Mouse (Mus musculus): ENCODE data around the gene AI413582. TPM values are rescaled to one million over a fixed set of nuclear protein-coding genes. Genes with fewer than 3 reads are reported as not detected.

The AI413582 gene
- polyA plus RNA-seq, 1 experiment from 2014 or later = 21.4 TPM

GRCm38 (mm10) chr17:27561809-27562526, 3.6 kb downstream of the AI413582 start:
- H3K27me3 ChIP-seq = no peaks in the 10 kb centered on the region
- no peak overlapping the region for H3K4me3 ChIP-seq
- 62% methylated on average over 11 of the region's 11 CpGs for WGBS
- H3K9me3 ChIP-seq = no peaks in the 10 kb centered on the region
- no peak overlapping the region for H3K27ac ChIP-seq
- no peak for ATAC-seq (ENCODE audit: insufficient number of reproducible peaks, insufficient read depth, low FRiP score, low TSS enrichment, low read depth)
- H3K4me1 ChIP-seq = peaks cover 58% of the 10 kb centered on the region
- no peak overlapping the region for H3K4me2 ChIP-seq
- H3K36me3 ChIP-seq = peaks cover 26% of the 10 kb centered on the region
- no peak overlapping the region for H3K9ac ChIP-seq

GRCm38 (mm10) chr17:27560926-27561480, 4.6 kb downstream of the AI413582 start:
- no peak overlapping the region for H3K27ac ChIP-seq
- H3K4me3 ChIP-seq = no peak overlapping the region
- H3K4me1 ChIP-seq = peaks cover 50% of the 10 kb centered on the region
- no peak overlapping the region for H3K9ac ChIP-seq
- H3K4me2 ChIP-seq = no peak overlapping the region
- 86% methylated on average over 13 of the region's 13 CpGs for WGBS
- H3K27me3 ChIP-seq = no peaks in the 10 kb centered on the region
- peaks cover 26% of the 10 kb centered on the region for H3K36me3 ChIP-seq
- ATAC-seq (ENCODE audit: insufficient number of reproducible peaks, insufficient read depth, low FRiP score, low TSS enrichment, low read depth) = no peak
- no peaks in the 10 kb centered on the region for H3K9me3 ChIP-seq

- no peaks in the 10 kb centered on the region for H3K9me3 ChIP-seq
- no peak overlapping the region for H3K9ac ChIP-seq
- 65% methylated on average over 12 of the region's 12 CpGs for WGBS
- H3K27me3 ChIP-seq = no peaks in the 10 kb centered on the region
- H3K4me2 ChIP-seq = peak overlapping the region; percentile 78; the same call in 1 of the 2 replicates
- no peak for ATAC-seq (ENCODE audit: insufficient number of reproducible peaks, insufficient read depth, low FRiP score, low TSS enrichment, low read depth)
- peaks cover 26% of the 10 kb centered on the region for H3K36me3 ChIP-seq
- H3K27ac ChIP-seq = no peak overlapping the region
- peaks cover 49% of the 10 kb centered on the region for H3K4me1 ChIP-seq
- no peak overlapping the region; the same call in 1 of the 2 replicates for H3K4me3 ChIP-seq
Measured at GRCm38 (mm10) chr17:27559596-27559995, 6.0 kb downstream of the AI413582 start.

- no peak overlapping the region for H3K27ac ChIP-seq
- no peaks in the 10 kb centered on the region for H3K27me3 ChIP-seq
- no peak for ATAC-seq (ENCODE audit: insufficient number of reproducible peaks, insufficient read depth, low FRiP score, low TSS enrichment, low read depth)
- H3K4me3 ChIP-seq = peak overlapping the region; percentile 85; the same call in 1 of the 2 replicates
- H3K4me1 ChIP-seq = peaks cover 49% of the 10 kb centered on the region
- H3K9ac ChIP-seq = peak overlapping the region; percentile 94
- 10% methylated on average over 5 of the region's 5 CpGs for WGBS
- peak overlapping the region; percentile 78 for H3K4me2 ChIP-seq
- H3K9me3 ChIP-seq = no peaks in the 10 kb centered on the region
- peaks cover 24% of the 10 kb centered on the region for H3K36me3 ChIP-seq
Measured at GRCm38 (mm10) chr17:27558845-27559244, 6.7 kb downstream of the AI413582 start.

- peaks cover 21% of the 10 kb centered on the region for H3K36me3 ChIP-seq
- no peak for ATAC-seq (ENCODE audit: insufficient number of reproducible peaks, insufficient read depth, low FRiP score, low TSS enrichment, low read depth)
- WGBS = 1% methylated on average over 14 of the region's 14 CpGs
- peak overlapping the region; percentile 78 for H3K4me2 ChIP-seq
- peak overlapping the region; percentile 85 for H3K4me3 ChIP-seq
- peaks cover 48% of the 10 kb centered on the region for H3K4me1 ChIP-seq
- no peaks in the 10 kb centered on the region for H3K27me3 ChIP-seq
- H3K27ac ChIP-seq = peak overlapping the region; percentile 97
- peak overlapping the region; percentile 94 for H3K9ac ChIP-seq
- no peaks in the 10 kb centered on the region for H3K9me3 ChIP-seq
Measured at GRCm38 (mm10) chr17:27557927-27558661, 7.5 kb downstream of the AI413582 start.

GRCm38 (mm10) chr17:27557181-27557926, 8.2 kb downstream of the AI413582 start:
- Histone ChIP-seq H3K4me2 (peak overlapping the region; percentile 78), H3K4me1 (peaks cover 48% of the 10 kb centered on the region), H3K9me3 (no peaks in the 10 kb centered on the region), H3K9ac (peak overlapping the region; percentile 94), H3K27ac (peak overlapping the region; percentile 97), H3K27me3 (no peaks in the 10 kb centered on the region), H3K4me3 (peak overlapping the region; percentile 85), H3K36me3 (peaks cover 21% of the 10 kb centered on the region)
- under 1% methylated on average over 75 of the region's 75 CpGs for WGBS
- ATAC-seq (ENCODE audit: insufficient number of reproducible peaks, insufficient read depth, low FRiP score, low TSS enrichment, low read depth) = no peak

- no peaks in the 10 kb centered on the region for H3K27me3 ChIP-seq
Measured at GRCm38 (mm10) chr17:27556315-27557011, 9.1 kb downstream of the AI413582 start, which contains the start of gene Hmga1. Hmga1 (plus strand) TSS chr17:27556497.

GRCm38 (mm10) chr17:27555512-27556172, 9.9 kb downstream of the AI413582 start:
- peak; percentile 57 for ATAC-seq (ENCODE audit: insufficient number of reproducible peaks, insufficient read depth, low FRiP score, low TSS enrichment, low read depth)
- H3K4me1 ChIP-seq = peaks cover 40% of the 10 kb centered on the region

More at GRCm38 (mm10) chr17:27556315-27557011, 9.1 kb downstream of the AI413582 start, which contains the start of gene Hmga1:
- H3K4me2 ChIP-seq = peak within 1 kb of the TSS; percentile 78
- WGBS = under 1% methylated on average over 79 of the region's 79 CpGs
- peak within 1 kb of the TSS; percentile 97 for H3K27ac ChIP-seq
- H3K4me3 ChIP-seq = peak within 1 kb of the TSS; percentile 85
- H3K9me3 ChIP-seq = no peaks in the 10 kb centered on the region
- ATAC-seq (ENCODE audit: insufficient number of reproducible peaks, insufficient read depth, low FRiP score, low TSS enrichment, low read depth) = peak; percentile 64
- H3K9ac ChIP-seq = peak within 1 kb of the TSS; percentile 94
- H3K4me1 ChIP-seq = peaks cover 42% of the 10 kb centered on the region
- peaks cover 14% of the 10 kb centered on the region for H3K36me3 ChIP-seq

GRCm38 (mm10) chr17:27555075-27555511, 10.5 kb downstream of the AI413582 start:
- peak overlapping the region; percentile 78 for H3K4me2 ChIP-seq
- H3K9me3 ChIP-seq = no peaks in the 10 kb centered on the region
- H3K36me3 ChIP-seq = peaks cover 2% of the 10 kb centered on the region; the same call in 1 of the 2 replicates
- peak; percentile 34; the same call in 1 of the 2 replicates for ATAC-seq (ENCODE audit: insufficient number of reproducible peaks, insufficient read depth, low FRiP score, low TSS enrichment, low read depth)
- peaks cover 40% of the 10 kb centered on the region for H3K4me1 ChIP-seq
- peak overlapping the region; percentile 97 for H3K27ac ChIP-seq
- H3K4me3 ChIP-seq = peak overlapping the region; percentile 85
- 2% methylated on average over 32 of the region's 39 CpGs for WGBS
- H3K27me3 ChIP-seq = no peaks in the 10 kb centered on the region
- peak overlapping the region; percentile 94 for H3K9ac ChIP-seq

More at GRCm38 (mm10) chr17:27555512-27556172, 9.9 kb downstream of the AI413582 start:
- Histone ChIP-seq H3K9ac (peak overlapping the region; percentile 94), H3K36me3 (peaks cover 8% of the 10 kb centered on the region; the same call in 1 of the 2 replicates), H3K4me2 (peak overlapping the region; percentile 78), H3K27ac (peak overlapping the region; percentile 97), H3K4me3 (peak overlapping the region; percentile 85), H3K9me3 (no peaks in the 10 kb centered on the region), H3K27me3 (no peaks in the 10 kb centered on the region)
- under 1% methylated on average over 53 of the region's 55 CpGs for WGBS
